Mouse (Mus musculus) hindbrain, embryonic 10.5 days (tissue): Measurements from ENCODE around the gene Rgs6. TPM values are rescaled to one million over a fixed set of nuclear protein-coding genes. Genes with fewer than 3 reads are reported as not detected.

Experiments used
- DNase-seq: peaks from one replicate; pipeline ENCODE4 v3.0.0-alpha.2; 2017; ENCODE audit warnings: low spot score
- H3K27ac ChIP-seq: fragments of 300-500 bp; sonication (generic); 2 replicates; pipeline ENCODE4 v1.5.1; 2016; ENCODE audit warnings: mild to moderate bottlenecking, moderate library complexity
- H3K27me3 ChIP-seq: fragments of 300-500 bp; sonication (generic); 2 replicates; pipeline ENCODE4 v1.6.1; 2016; ENCODE audit warnings: mild to moderate bottlenecking; ENCODE audit not compliant: poor library complexity, insufficient read depth, severe bottlenecking
- H3K36me3 ChIP-seq: fragments of 300-500 bp; sonication (generic); 2 replicates; pipeline ENCODE4 v1.6.1; 2016; ENCODE audit warnings: mild to moderate bottlenecking, moderate library complexity
- H3K4me1 ChIP-seq: fragments of 300-500 bp; sonication (generic); replicated peaks from 2 replicates; pipeline ENCODE4 v1.6.1; 2016; ENCODE audit warnings: mild to moderate bottlenecking
- H3K4me3 ChIP-seq: fragments of 300-500 bp; sonication (generic); 2 replicates; pipeline ENCODE4 v1.5.1; 2016; ENCODE audit warnings: mild to moderate bottlenecking, moderate library complexity
- H3K9me3 ChIP-seq: fragments of 300-500 bp; sonication (generic); 2 replicates; pipeline ENCODE4 v1.6.1; 2016; ENCODE audit warnings: mild to moderate bottlenecking, moderate library complexity
- WGBS: fragments of 180-500 bp; shearing (Covaris S2); methylation state at CpG from one replicate; pipeline ENCODE4 v1.1.7; 2016; 5-methylcytosine and 5-hydroxymethylcytosine counted together
- polyA plus RNA-seq: library from polyadenylated mRNA; unstranded; fragments of >200 nt; fragmentation: Nextera tagmentation; extraction: Ambion mirVana; gene quantifications from 2 replicates; pipeline ENCODE4 v1.2.1, GENCODE M21; 2016

Gene Rgs6
- polyA plus RNA-seq, 1 experiment from 2014 or later, result 0.31 TPM

DNA sequence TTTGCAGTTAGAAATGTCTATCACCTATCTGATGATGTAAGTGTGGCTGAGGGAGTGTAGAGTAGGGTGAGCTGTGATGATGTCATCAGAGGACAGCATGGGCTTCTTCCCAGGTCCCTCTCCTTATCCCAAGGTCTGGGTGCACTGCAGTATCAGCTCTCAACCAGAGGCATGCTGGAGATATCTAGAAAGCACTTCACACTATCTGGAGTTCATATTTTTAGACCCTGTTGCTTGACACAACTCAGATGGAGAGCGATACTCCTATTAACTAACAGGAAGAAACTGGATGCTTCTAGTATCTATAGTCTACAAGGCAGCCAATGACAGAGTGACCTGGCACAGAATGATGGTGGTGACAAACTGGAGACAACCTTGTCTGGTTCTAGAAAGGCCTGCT is 250.5 kb downstream of the Rgs6 start:
- DNase-seq, result no peak
- no peak overlapping the region for H3K27ac ChIP-seq

DNA sequence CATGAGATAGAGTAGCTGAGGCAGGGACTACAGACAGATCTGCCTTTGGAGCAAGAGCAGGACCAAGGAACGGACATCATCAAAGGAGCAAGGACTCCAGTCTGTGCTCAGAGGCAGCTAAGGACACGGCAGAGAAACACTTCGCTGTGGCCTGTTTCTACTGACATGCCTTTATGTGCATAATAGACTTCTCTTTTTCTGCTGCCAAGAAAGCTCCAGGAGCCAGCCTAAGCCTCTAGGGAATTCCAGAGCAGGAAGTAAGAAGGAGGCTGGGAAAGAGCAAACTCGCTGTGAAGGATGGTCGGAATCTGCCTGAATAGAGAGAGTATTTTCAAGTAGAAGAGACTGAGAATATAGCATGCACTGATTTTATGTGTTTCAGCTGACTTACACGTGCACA is 253.5 kb downstream of the Rgs6 start:
- no peaks in the 10 kb centered on the region for H3K36me3 ChIP-seq
- peaks cover 5% of the 10 kb centered on the region; the same call in 1 of the 2 replicates for H3K9me3 ChIP-seq
- H3K4me1 ChIP-seq, result no peaks in the 10 kb centered on the region
- 80% methylated on average over 6 of the region's 6 CpGs for WGBS
- H3K4me3 ChIP-seq, result no peak overlapping the region
- DNase-seq, result no peak
- H3K27ac ChIP-seq, result no peak overlapping the region
- no peaks in the 10 kb centered on the region for H3K27me3 ChIP-seq

More for the DNA sequence above, 250.5 kb downstream of the Rgs6 start:
- H3K9me3 ChIP-seq, result peaks cover 7% of the 10 kb centered on the region; the same call in 1 of the 2 replicates
- no peaks in the 10 kb centered on the region for H3K27me3 ChIP-seq
- H3K36me3 ChIP-seq, result no peaks in the 10 kb centered on the region
- WGBS, result 92% methylated on average over 1 of the region's 1 CpGs
- no peaks in the 10 kb centered on the region for H3K4me1 ChIP-seq
- no peak overlapping the region for H3K4me3 ChIP-seq

DNA sequence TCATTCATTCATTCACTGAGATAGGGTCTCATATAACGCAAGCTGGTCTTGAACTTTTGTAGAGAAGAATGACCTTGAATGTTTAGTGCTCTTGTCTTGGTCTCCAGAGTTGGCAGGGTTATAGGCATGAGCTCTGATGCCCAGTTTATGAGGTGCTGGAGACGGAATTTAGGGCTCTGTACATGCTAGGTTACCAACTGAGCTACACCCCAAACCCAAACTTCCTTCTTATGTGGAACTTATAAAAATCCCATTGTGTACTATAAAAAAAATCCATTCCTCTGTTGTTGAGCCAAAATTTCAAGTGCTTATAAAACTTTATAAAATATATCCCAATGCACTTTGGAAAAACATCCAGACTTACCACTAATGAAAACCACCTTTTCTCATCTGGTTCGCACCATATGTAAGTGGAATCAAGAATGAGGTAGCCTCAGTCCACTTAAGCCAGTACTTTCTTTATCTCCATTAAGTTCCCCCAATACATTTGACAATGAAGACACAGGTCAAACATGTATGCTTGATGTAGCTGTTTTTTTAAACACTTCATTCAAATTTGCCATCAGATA is 260.3 kb downstream of the Rgs6 start:
- no peak for DNase-seq
- Histone ChIP-seq H3K27ac (no peak overlapping the region), H3K9me3 (0 out of 2 replicates have a peak, but pooled peaks cover 8% of the 10 kb centered on the region), H3K4me3 (no peak overlapping the region), H3K36me3 (no peaks in the 10 kb centered on the region), H3K4me1 (no peaks in the 10 kb centered on the region), H3K27me3 (no peaks in the 10 kb centered on the region)
- 91% methylated on average over 3 of the region's 3 CpGs for WGBS

DNA sequence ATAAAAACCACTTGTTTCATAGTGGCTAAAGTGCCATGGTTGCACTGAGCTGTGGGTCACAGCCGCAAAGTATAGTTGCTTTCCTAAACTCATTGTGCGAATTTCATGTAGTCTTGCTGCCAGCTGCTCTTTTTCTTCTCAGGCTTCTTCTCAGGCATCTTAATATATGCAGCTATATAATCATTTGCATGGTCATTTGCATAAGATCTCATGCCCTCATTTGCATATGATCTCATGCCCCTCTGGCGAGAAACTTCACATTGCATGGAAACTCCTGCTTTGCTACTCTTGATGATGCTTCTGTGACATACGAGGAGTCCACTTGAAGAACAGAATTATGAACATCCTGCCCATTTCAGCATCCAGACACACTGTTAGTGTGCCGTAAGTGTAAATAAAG is 266.8 kb downstream of the Rgs6 start:
- no peaks in the 10 kb centered on the region for H3K4me1 ChIP-seq
- no peaks in the 10 kb centered on the region for H3K27me3 ChIP-seq
- no peak overlapping the region for H3K27ac ChIP-seq
- 88% methylated on average over 5 of the region's 5 CpGs for WGBS
- H3K9me3 ChIP-seq, result 0 out of 2 replicates have a peak, but pooled peaks cover 8% of the 10 kb centered on the region
- H3K4me3 ChIP-seq, result no peak overlapping the region
- no peak for DNase-seq
- H3K36me3 ChIP-seq, result no peaks in the 10 kb centered on the region

DNA sequence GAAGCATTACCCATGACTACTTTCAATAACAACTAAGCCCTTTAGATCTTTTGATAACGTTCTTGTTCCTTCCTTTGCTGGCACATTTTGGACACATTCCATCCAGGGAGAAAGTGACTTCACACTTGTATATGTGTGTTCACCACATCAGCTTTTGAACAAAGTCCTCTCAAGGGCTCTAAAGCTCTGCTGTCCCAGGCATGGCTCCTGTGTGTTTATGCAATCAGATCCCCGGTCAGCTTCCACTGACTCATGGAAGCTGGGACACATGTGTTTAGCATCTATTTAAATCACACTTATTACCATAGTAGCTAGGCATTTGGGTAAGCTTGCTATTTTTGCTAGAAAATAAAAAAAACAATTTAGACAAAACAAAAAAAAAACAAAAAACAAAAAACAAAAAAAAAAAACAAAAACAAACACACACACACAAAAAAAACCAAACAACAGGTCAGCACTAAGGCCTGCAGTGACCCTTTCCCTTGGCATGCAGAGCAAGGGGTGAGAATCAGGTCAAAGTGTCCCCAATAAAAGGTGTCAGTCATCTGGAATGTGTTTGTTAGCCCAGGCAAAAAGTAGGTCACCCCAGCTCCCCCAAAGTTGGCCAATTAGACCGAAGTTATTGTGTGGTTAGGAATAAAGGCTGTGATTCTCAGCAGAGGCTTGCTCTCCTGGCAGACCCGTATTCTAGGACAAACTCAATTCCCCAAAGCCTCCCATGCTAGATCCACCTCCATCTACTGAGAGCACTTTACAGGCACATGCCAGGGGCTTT is 267.4 kb downstream of the Rgs6 start:
- 73% methylated on average over 4 of the region's 4 CpGs for WGBS
- Histone ChIP-seq H3K36me3 (no peaks in the 10 kb centered on the region), H3K4me3 (no peak overlapping the region), H3K27me3 (no peaks in the 10 kb centered on the region), H3K9me3 (0 out of 2 replicates have a peak, but pooled peaks cover 8% of the 10 kb centered on the region), H3K27ac (no peak overlapping the region), H3K4me1 (no peaks in the 10 kb centered on the region)
- DNase-seq, result no peak

DNA sequence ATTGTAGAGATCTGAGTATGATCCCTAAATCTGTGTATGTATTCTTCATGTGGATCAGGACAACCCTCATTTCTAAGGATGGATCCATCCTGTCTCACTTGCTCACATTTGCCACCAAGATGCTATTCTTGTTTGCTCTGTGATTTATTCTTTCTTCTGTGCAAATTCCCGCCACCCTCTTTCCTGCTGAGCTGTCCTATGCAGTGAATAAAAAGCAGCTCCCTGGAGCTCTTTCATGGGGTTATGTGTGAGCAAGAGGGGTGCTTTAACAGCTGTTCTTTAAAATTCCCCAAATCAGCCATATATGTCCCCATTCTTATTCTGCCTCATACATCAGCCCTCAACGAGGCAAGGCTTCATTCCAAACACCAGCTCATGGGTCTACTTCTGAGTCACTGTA is 277.6 kb downstream of the Rgs6 start:
- H3K36me3 ChIP-seq, result no peaks in the 10 kb centered on the region
- H3K4me1 ChIP-seq, result no peaks in the 10 kb centered on the region
- H3K27ac ChIP-seq, result no peak overlapping the region
- no peak overlapping the region for H3K4me3 ChIP-seq
- no peak for DNase-seq
- no peaks in the 10 kb centered on the region for H3K27me3 ChIP-seq
- no peaks in the 10 kb centered on the region for H3K9me3 ChIP-seq
- 73% methylated on average over 2 of the region's 2 CpGs for WGBS

DNA sequence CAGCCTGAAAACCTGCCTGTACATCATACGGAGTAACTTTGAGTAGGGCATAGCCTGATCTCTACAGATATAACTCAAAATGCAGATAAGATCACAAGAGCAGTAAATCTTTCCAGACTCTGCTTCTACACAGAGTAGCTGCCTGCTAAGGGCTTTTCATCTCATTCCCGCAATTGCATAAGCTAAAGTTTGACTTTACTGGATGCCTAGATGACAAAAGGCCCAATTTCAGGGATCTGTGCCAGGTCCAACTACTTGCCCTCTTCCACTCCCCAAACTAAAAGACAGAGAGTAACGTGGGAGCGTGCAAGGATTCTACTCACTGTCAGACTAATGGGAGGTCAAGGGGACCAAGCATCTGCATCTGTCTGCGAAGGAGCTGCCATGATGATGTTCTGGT is 292.6 kb downstream of the Rgs6 start:
- Histone ChIP-seq H3K4me1 (no peaks in the 10 kb centered on the region), H3K36me3 (no peaks in the 10 kb centered on the region), H3K27me3 (no peaks in the 10 kb centered on the region), H3K27ac (no peak overlapping the region), H3K4me3 (no peak overlapping the region), H3K9me3 (no peaks in the 10 kb centered on the region)
- 93% methylated on average over 5 of the region's 5 CpGs for WGBS
- no peak for DNase-seq

DNA sequence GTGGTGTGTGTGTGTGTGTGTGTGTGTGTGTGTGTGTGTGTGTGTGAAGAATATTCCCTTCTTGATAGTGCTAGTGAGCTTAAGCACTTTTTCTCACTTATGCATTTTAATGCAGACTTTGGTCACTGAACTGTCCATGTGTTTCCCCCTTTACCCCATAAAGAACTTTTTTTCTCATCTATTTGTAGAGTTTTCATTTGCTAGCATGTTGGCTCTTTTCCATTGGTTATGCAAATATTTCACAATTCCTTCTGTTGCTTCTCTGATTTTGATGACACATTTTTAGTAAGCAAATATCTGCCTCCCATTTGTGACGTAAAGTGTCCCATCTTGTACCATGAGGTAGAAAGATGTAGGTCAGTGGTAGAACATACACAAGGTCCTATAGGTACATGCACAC is 295.0 kb downstream of the Rgs6 start:
- Histone ChIP-seq H3K4me3 (no peak overlapping the region), H3K4me1 (no peaks in the 10 kb centered on the region), H3K27ac (no peak overlapping the region), H3K27me3 (no peaks in the 10 kb centered on the region), H3K36me3 (no peaks in the 10 kb centered on the region), H3K9me3 (no peaks in the 10 kb centered on the region)
- WGBS, result 92% methylated on average over 1 of the region's 1 CpGs
- no peak for DNase-seq

DNA sequence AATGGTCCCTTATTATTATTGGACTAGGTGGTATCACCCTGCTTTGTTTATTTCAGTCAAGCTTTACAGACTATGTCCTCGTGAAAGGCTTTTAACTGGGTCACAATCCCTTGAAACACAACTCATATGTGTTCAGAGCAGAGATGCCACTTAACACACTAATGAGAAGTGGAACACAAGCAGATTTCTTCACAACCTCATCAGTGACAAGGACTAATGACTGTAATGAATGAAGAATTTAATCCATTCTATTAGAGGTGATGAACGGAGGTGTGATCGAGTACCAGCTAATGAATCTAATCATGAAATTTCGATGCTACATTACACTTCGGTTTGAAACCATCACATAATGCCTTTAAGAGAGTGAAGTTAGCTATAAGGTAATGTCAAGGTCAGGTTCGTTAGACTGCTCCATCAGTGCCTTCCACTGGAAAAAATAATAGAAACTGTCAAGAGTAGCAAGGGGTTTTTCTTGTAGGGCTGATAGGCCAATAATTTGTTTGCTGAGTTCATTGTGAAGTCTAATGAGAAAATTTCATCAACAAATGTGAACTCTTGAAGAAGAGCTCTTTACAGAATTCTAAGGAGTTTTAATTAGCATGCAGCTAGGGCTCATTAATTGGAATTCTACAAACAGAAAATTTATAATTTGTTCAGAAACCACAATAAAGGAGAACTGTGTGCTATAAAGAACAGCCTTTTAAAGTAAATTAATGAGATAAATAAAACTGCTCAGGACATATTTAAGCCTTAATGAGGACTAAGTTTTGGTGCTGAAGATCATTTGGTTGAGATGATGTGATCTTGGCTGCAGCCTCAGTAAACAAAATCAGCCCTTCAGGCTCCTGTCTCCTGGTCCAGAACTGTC is 307.1 kb downstream of the Rgs6 start:
- Histone ChIP-seq H3K9me3 (no peaks in the 10 kb centered on the region), H3K27me3 (no peaks in the 10 kb centered on the region), H3K4me3 (no peak overlapping the region), H3K36me3 (no peaks in the 10 kb centered on the region), H3K4me1 (no peaks in the 10 kb centered on the region), H3K27ac (no peak overlapping the region)
- WGBS, result 88% methylated on average over 6 of the region's 6 CpGs
- DNase-seq, result no peak

DNA sequence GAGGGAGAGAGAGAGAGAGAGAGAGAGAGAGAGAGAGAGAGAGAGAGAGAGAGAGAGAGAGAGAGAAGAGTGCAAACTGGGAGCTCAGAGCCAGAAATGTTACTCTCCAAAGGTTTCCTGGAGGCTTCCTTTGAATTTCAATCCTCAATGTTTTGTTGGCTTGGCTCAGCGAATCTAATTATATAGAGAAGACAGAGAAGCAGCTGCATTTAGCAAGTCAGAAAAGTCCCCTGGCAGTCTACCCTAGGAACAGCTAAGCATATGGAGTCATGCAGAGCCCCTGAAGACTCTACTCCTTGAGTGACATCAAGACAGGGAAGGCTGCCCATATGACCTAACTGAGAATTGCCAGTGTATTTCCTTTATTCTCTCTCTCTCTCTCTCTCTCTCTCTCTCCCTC is 317.7 kb downstream of the Rgs6 start:
- 0 out of 2 replicates have a peak, but pooled peaks cover 4% of the 10 kb centered on the region for H3K9me3 ChIP-seq
- no peak overlapping the region for H3K27ac ChIP-seq
- WGBS, result 55% methylated on average over 1 of the region's 1 CpGs
- H3K36me3 ChIP-seq, result no peaks in the 10 kb centered on the region
- no peaks in the 10 kb centered on the region for H3K27me3 ChIP-seq
- no peaks in the 10 kb centered on the region for H3K4me1 ChIP-seq
- DNase-seq, result no peak
- no peak overlapping the region for H3K4me3 ChIP-seq

DNA sequence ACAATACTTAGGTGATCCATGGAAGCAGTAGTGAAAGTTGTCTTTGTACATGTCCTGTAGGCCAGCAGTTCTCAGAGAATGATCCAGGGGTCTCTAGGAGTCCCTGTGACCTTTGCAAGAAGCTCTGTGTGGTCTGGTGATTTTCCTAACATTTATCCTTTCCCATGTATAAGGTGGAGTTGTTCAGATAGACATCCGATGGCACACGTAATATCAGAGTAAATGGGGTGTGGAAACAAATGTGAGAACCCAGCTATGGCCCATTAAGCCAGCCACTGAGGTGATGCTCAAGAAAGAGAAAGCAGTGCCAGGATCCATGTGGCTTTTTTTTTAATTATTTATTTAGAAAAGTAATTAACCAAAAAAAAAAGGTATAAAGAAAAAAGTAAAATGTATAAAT is 322.8 kb downstream of the Rgs6 start:
- H3K9me3 ChIP-seq, result no peaks in the 10 kb centered on the region
- H3K4me1 ChIP-seq, result no peaks in the 10 kb centered on the region
- no peak overlapping the region for H3K4me3 ChIP-seq
- no peak for DNase-seq
- 84% methylated on average over 2 of the region's 2 CpGs for WGBS
- H3K27ac ChIP-seq, result no peak overlapping the region
- no peaks in the 10 kb centered on the region for H3K27me3 ChIP-seq
- no peaks in the 10 kb centered on the region for H3K36me3 ChIP-seq

DNA sequence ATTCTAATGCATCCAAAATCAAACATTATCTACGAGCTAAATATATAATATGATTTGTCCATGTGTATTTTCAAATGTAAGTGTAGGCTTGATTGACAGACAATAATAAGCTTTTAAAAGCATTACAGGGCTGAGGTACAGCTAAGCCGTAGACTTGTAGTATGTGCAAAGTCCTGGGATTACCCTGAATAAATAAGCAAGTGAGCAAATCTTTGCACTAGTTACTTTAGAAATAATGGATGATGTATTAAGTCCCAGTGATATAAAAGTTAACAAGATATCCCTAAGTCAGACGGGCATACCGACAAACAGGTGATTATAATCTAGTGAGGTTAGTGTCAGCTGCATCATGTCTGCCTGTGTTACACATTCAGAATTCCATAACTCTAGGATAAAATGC is 326.0 kb downstream of the Rgs6 start:
- DNase-seq, result no peak
- Histone ChIP-seq H3K4me1 (no peaks in the 10 kb centered on the region), H3K36me3 (no peaks in the 10 kb centered on the region), H3K4me3 (no peak overlapping the region), H3K27me3 (no peaks in the 10 kb centered on the region), H3K27ac (no peak overlapping the region), H3K9me3 (no peaks in the 10 kb centered on the region)
- 91% methylated on average over 4 of the region's 4 CpGs for WGBS

DNA sequence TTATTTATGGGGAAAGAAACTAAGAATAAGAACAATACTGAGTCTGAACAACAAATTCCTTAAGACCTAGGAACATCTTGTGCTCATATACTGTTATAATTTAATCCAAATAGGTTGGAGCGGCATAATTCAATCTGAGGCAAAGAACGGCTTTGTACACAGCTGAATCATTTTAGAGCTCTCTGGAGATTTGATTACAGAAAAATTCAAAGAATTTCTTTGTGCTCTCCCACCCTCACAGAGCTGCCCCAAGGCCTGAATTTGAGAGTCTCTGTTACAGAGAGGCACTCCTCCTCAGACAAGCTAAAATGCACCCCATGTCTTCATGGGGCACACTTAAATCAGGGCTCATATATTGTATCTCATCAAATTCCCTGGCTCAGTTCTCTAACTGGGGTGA is 332.1 kb downstream of the Rgs6 start:
- Histone ChIP-seq H3K27ac (peak overlapping the region; percentile 56), H3K36me3 (no peaks in the 10 kb centered on the region), H3K27me3 (no peaks in the 10 kb centered on the region), H3K4me1 (0 out of 2 replicates have a peak, but pooled peaks cover 6% of the 10 kb centered on the region), H3K9me3 (no peaks in the 10 kb centered on the region), H3K4me3 (no peak overlapping the region)
- WGBS, result 64% methylated on average over 2 of the region's 2 CpGs
- DNase-seq, result no peak
